Mouse (Mus musculus) layer of hippocampus, postnatal 14 days (tissue): Measurements from ENCODE around the gene Cyth1. TPM values are rescaled to one million over a fixed set of nuclear protein-coding genes. Genes with fewer than 3 reads are reported as not detected.

ENCODE experiments used
- DNase-seq, 2 experiments: peaks; one replicate each; pipeline ENCODE4 v3.0.0; 2021 to 2022; ENCODE audit warnings: low spot score in 2 of 2, mixed read lengths in 1 of 2
- total RNA-seq, 2 experiments: library from RNA; stranded (reverse); gene quantifications; 2 replicates each; pipeline ENCODE4 v1.2.3; 2021

The Cyth1 gene
- total RNA-seq, 2 experiments from 2014 or later: 72.0 to 75.0 TPM

DNA sequence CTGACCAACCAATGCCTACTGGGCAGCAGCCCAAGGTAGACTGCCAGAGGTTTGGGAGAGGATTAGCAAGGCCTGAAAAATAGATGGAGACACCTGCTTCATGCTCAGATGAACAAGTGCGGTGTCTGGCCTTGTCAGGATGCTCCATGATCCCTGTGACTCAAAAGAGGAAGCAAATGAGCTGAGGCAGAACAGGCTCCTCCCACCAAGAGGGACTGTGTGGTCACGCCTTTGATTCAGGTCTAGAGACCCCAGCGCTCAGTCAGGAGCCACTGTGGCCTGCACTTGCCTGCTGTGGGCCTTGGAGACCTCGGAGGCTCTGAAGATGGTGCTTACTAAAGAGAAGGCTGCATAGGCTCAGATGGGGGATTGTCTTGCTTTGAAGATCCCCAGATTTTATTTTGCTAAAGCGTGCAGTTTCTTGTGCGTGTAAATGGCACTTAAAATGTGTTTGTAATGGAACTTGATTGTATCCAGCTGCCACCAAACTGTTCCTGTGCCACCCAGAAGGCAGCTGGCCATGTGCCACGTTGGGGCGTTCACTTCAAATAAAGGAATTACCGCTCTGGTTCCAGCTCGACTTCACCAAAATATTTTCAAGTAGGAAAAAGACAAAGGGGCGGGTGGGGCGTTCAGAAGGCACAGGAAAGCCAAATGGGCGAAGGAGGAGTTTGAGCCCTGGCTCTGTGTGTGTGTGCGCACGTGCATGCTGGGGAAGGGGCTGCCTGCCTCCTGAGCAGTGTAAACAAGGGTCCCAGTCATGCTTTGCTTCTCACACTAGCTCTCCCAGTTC lies 6.0 kb upstream of the Cyth1 start:
- DNase-seq: peak; percentile 75 to 85

DNA sequence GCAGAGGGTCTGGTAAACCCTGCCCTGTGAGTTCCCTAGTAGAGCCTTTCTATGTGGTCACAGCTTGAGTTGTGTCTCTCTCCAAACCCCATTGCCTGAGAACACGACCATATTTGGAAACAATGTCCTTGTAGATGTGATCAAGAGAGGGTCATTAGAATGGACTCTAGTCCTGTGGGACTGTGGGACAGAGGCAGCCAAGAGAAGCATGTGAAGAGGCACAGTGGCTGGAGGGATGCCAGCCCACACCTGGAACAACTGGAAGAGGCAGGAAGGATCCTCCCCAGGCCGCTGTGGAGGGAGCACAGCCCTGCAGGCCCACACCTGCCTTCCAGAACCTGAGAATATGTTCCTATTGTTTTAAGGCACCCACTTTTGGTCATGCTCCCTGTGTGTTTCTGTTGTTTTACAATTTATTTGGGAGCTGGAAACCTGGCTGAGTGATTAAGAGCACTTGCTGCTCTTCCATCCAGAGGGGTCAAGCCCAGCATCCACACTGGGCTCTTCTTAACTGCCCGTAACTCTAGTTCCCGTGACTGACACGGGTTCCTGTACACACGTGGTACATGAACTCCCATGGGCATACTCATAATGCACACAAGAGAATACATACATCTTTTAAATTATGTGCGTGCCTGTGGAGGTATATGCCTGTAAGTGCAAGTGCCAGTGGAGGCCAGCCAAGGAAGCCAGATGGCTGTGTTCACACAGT lies 5.2 kb upstream of the Cyth1 start:
- no peak for DNase-seq

DNA sequence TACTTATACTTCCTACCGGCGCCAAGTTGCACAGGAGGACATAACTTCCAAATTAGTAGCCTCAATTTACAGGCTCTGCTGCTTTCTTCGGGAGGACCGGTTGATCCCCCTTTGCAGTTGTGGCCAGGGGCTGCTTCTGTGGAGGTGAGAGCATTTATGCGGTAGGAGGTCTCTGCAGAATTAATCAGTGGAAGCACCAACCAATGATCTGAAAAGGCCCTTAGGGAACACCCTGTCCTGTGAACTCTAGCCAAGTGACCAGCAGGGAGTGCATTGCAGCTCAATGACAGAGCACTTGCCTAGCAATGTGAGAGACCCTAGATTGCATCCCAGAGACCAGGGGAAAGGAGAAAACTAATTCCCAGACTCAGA lies 606 bp upstream of the Cyth1 start:
- DNase-seq: peak in 1 of 2 experiments; percentile 64

DNA sequence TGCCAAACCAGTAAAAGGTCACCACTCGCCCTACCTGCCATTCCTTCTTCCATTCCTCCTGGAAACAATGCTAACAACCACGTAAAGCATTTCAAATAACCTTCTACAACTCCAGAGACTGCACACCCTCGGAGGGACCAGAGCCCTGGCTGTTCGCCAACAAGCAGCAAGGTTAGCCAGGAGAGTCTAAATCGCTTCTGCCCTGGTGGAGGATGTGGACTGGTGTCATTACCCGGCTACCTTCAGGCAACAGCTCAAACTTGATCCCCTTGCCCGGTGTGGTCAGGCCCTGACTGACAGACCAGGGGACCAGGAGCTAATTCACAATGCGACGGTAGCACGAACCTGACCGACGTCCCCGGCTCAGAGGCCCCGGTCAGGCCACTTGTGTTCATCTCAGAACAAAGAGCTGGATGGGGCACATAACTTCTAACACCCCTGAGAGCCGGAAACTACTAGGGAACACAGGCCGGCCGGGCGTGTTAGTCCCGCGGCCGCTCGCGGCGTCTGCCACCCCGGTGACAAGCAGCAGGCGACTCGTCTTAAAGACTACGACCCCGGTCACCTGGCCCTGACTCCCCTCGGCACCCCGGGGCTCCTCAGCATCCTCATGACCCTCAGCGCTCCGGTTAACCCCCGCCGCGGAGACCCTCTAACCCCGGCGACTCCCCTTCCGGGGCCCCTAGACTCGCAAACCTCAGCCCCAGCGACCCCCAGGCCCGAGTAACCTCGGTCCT lies 865 bp downstream of the Cyth1 start:
- no peak for DNase-seq

DNA sequence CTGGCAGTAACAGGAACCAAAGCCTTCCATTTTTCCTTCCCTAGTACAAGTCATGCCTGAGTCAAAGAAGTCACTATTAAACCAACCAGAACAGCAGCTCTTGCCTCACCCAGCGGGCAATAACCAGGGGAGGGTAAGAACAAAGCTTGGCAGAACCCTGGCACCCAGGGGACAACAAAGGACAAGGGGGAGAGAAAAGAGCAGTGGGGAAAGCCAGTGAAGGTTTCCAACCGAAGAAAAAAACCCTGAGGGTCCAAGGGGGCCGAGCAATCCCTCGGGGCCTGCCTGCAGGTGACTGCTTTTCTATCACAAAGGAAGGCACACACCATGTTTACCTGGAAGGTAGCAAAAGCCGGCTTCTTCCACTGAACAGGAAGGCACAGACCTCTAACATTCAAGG lies 1.7 kb downstream of the Cyth1 start:
- no peak for DNase-seq

DNA sequence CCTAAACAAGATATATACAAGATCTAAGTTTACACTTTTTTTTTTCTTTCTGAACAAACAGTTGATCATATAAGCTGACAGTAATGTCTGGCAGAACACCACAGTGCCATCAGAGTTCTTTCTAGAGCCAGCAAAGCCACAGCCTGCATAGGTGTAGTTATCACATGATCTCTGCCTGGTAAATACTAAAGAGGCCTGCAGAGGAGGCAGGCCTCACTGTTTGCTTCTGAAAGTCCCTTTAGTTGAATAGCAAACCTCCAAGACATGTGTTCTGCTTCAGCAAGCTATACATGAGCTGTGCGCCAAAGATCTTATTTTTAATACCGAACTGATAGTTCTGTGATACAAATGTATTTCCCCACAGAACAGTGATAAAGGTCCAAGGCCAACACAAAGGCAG lies 3.3 kb downstream of the Cyth1 start:
- no peak for DNase-seq

DNA sequence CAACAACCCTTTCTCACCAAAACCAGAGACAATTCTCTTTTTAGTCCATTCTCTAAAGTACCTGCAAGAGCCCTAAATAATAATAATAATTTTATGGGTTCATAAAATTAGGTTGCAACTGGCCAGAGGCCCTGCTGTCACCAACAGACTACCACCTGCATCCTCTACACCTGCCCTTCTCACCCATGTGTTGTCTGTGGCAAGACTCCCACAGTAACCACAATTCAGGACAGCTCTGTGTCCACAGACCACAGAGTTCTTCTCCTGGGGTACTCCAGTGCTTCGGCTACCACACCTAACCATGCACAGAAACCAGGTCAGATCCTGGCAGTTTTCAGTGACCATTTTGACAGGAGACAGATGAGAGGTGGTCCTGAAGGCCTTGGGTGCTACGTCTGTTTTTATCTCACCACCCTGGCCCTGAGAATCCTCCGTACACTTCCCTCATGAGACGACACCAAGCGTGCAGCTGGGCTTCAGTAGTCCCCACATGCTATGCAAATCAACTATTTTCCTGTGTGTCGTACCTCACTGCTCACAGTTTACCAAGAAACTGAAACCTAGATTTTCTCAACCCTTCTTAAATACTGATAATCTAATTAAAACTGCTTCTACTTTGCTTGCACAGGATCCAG lies 4.6 kb downstream of the Cyth1 start:
- DNase-seq: no peak

DNA sequence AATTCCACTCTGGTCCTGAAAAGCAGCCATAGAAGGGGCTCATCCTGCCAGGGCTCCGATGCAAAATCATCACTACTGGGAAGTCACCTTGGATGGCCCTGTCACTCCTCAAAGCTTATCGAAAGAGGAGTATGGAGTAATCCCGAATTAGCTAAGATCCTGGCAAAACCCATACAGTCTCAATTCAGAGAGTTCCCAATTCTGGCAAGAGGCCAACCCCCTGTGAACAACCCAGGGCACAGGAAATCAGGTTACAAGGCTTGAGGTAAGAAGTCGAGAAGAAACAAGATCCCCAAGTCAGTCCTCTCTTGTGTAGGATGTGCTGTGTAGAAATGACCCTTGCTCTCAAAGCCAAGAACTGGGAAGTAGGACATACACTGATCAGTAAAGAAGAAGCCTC lies 5.9 kb downstream of the Cyth1 start:
- DNase-seq: no peak

DNA sequence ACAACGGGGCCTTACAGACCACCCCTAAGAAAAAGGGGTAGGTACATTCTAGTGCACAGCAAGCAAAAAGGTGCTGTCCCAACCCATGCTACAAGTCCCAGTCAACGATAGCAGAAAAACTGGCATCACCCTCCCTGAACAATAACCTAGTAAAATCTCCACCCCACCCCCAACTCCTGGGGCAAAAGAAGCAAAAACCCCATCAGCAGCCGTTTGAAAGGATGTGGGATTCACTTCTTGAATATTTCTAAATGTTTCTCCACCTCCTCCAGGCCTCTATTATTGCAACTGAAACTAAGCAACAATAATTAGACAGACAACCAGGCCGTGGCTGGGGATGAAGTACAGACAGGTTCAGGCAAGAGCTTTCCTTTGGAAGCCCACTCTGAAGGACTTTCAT lies 8.0 kb downstream of the Cyth1 start:
- DNase-seq: no peak

DNA sequence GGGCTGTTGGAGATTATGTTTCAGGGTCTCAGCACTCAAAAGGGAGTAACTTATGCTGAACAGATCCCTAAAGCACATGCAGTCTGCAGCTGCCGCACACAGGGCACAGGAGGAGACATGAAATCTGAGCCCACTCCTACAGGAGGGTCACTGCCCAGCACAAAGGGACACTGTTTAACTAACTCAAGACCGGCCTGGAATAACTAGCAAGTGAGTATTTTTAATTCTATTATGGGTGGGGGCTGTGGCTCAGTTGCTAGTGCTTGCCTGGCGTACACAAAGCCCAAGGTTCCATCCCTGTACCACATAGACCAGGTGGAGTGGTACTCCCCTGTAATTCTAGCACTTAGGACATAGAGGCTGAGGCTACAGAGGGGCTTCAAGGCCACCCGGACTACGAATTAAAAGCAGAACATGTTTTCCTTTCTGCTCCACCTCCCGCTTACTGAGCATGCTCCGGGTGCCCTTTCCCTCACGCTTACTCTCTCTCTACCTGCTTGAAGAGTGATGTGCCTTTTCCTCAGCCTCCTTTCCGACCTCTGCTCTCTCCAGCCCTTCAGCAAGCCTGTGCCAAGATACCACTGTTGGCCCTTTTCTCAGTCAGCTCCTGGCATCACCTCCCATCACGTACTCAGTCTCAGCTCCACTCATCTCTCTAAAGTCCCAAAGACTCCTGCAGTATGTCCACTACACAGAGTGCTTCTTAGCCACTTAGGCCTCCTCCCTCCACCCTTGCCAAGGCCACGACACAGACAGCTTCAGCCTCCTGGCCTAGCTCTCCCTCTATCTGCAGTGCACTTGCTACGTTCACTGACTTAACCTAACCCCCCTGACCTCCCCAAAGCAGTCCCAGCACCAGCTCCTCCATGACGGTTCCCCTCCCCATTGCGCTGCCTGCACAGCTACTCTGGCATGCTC lies 8.9 kb downstream of the Cyth1 start:
- no peak for DNase-seq

DNA sequence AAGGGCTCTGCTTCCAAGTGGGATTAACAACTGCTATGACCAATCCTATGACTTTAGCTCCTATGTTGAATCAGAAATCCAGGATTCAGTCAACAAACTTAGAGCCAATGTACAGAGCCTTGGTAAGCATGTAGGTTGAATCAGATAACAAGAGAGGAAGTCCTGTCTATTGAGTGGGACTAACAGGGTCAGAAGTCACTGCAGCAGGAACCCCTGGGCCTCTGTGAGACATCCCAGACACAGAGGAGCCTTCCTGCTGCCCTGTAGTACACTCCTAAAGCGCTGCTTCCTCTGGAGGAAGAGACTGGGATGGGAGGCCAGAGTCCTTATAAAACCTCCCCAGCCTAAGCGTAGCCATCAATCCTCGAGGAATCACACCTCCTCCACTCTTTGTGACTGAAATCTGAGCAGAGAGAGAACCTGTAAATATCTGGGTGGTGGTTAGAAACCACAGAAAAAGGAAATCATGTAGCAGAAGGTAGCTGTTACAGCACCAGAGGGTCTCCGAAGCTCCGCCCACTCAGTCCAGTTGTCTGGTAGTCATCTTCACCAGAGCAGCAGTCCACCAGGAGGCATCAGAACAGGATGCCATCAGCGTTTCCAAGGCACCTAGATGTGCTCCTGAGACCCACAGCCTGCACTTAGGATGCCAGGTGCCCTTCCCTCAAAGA lies 11.7 kb downstream of the Cyth1 start:
- DNase-seq: no peak

DNA sequence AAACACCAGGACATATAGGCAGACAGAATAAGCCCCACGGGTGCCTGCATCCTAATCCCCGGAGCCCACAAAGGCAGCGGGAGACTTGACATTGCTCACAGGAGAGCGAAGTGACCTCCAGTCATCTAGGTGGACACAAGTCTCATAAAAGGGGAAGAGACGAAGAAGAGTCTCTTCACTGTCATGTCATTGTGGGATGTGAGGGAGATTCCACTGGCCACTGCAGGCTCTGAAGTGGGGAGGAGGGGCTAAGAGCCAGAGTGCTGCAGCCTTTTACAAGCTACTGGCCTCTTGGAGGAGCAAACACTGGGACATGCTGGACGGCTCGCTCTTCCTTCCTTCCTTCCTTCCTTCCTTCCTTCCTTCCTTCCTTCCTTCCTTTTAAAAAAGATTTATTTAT lies 13.5 kb downstream of the Cyth1 start:
- DNase-seq: no peak

DNA sequence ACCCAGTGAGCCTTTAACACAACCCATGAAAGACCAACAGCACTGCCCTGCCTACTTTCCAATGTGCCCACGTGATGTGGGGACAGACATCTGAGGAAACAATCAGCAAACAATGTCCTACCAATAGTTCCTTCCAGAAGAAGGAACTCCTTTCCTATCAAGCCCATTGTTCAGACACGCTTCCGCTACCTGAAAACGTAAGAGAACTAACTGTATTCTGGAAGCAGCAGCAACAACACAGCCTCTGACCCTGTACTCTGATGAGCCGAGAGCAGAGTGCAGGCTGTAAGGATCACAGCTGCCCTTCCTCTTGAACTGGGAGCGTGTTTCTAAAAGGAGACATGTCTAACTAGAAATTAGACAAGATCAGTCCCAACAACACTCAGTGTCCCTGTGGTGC lies 13.9 kb downstream of the Cyth1 start:
- DNase-seq: no peak

DNA sequence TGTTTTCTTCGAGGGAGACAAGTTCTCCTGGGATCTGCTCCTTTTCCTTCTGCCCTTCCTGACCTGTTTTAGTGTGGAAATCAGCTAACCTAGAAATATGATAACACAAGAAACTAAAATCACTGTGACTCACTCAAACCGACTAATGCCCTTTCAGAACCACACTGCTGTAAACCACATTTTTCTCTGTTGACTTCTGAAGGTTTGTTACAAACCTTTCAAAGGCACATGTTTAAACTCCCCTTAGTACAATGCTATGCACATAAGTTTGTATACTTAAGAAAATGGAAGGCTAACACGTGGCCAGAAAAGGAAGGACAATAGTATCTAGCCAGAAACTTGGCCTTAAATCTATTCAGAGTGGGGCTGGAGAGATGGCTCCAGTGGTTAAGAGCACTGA lies 14.5 kb downstream of the Cyth1 start:
- no peak for DNase-seq

DNA sequence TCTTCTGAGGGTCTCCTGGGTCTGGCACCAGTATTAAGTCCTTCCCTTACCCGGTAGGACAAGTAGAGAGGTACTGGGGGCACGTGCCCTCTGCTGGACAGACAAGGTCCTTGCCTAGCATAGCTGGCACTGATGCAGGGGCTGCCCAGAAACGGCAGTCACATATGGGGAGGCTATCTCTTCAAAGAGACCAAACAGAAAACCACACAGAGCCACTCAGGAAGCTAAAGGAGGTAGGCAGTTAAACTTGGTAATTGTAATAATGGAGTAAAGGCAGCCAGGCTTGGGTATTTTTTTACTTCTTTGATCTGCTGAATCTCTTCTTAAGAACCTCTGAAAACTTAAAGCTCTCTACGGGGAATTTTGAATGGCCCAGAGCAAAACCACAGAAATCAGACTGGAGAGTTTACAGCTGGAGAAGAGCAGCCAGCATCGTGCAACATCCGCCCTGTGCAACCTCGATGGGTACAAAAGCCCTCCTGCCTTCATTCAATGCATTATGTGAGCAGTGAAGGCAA lies 16.0 kb downstream of the Cyth1 start:
- no peak for DNase-seq

DNA sequence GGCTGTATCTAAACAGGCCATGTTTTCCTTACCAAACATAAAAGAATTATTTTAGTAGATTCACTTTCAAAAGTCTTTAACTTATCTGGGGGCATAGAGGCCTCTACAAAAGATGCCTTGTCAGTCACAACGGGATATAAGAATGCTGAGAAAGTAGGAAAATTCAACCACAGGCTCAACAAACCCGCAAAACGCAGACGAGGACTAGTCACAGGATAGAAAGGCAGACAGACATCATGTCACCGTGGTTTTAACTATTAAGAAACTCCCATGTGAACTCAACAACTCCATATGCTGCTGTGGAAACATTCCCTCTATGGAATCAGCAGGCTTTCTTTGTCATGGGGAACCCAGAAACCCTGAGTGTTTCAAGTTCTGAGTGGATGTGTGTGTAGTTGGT lies 18.5 kb downstream of the Cyth1 start:
- DNase-seq: no peak

DNA sequence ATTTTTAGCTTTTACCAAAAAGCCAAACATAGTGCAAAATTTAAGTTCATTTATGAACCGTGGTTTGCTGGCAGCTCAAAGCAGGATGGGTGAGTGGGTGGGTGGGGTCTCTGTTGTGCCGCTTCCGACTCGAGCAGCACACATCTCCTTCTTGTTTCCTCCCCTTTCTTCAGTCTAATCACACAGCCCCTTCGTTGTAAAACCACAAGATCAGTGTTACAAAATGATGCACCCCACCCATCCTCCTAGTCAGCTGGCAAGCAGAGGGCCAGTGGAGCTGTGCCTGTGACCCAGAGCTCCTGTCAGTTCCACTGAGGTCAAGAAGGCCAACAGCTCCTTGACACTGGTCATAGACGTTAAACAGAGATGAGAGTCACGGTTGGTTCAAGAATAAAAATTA lies 20.7 kb downstream of the Cyth1 start:
- DNase-seq: no peak

DNA sequence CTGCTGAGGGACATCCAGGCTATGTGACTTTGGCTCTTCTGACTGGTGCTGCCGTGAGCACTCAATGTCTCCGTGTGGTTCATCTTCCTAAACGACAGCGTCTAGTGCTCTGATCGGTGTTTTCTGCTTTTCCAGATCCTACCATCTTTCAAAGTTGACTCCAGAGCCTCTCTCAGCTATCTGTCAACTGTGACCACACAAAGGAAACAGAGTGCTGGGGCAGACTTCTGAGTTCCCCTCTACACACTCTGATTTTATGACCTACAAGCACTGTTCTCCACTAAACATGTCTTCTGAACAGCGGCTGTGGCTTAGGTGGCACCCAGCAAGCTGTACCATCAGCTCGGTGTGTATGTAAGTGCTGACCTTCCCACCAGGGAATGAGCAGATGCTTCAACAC lies 21.5 kb downstream of the Cyth1 start:
- no peak for DNase-seq

DNA sequence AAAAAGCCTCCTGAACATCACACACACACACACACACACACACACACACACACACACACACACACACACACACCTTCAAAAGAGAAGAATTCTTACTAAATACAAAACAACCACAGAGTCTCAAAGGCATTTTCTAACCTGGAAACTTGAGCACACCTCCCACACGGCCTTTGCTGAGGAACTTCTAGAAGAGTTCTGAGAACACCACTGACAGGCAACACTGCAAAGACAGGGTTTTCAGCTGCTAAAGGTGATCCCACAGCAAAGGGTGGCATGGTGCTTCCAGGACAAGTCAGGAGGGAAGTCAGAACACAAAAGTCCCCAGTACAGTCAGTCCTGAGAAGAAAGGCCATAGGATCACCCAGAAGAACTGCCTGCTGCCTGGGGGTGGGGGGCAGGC lies 22.5 kb downstream of the Cyth1 start:
- DNase-seq: no peak
